Mouse (Mus musculus): ENCODE measurements around the gene Plxdc2. TPM values are rescaled to one million over a fixed set of nuclear protein-coding genes. Genes with fewer than 3 reads are reported as not detected.

The Plxdc2 gene
- polyA plus RNA-seq, 1 experiment from 2014 or later, result 20.3 TPM

- H3K27ac ChIP-seq (replicated peaks), result no peak overlapping the region
- no peaks in the 10 kb centered on the region for H3K4me1 ChIP-seq
- no peaks in the 10 kb centered on the region for H3K27me3 ChIP-seq (replicated peaks)
- H3K9me3 ChIP-seq, result no peaks in the 10 kb centered on the region
- no peak overlapping the region for H3K4me2 ChIP-seq
- WGBS, result 46% methylated on average over 1 of the region's 1 CpGs
- no peak overlapping the region for H3K9ac ChIP-seq
- no peaks in the 10 kb centered on the region for H3K36me3 ChIP-seq
- ATAC-seq (ENCODE audit: extremely low read depth, insufficient number of reproducible peaks, low FRiP score, low TSS enrichment), result no peak
- H3K4me3 ChIP-seq, result no peak overlapping the region
Observed at GRCm38 (mm10) chr2:16502843-16503242, 146.7 kb downstream of the Plxdc2 start.

- no peak overlapping the region for H3K4me3 ChIP-seq
- no peaks in the 10 kb centered on the region for H3K36me3 ChIP-seq
- H3K4me1 ChIP-seq, result no peaks in the 10 kb centered on the region
- 73% methylated on average over 3 of the region's 3 CpGs for WGBS
- no peak overlapping the region for H3K9ac ChIP-seq
- no peak overlapping the region for H3K4me2 ChIP-seq
- H3K27ac ChIP-seq (replicated peaks), result no peak overlapping the region
- no peaks in the 10 kb centered on the region for H3K27me3 ChIP-seq (replicated peaks)
- no peak for ATAC-seq (ENCODE audit: extremely low read depth, insufficient number of reproducible peaks, low FRiP score, low TSS enrichment)
- no peaks in the 10 kb centered on the region for H3K9me3 ChIP-seq
Observed at GRCm38 (mm10) chr2:16507540-16508230, 151.6 kb downstream of the Plxdc2 start.

GRCm38 (mm10) chr2:16518148-16518547 is 162.0 kb downstream of the Plxdc2 start:
- H3K9me3 ChIP-seq, result no peaks in the 10 kb centered on the region
- no peak overlapping the region for H3K4me3 ChIP-seq
- no peak overlapping the region for H3K4me2 ChIP-seq
- H3K27me3 ChIP-seq (replicated peaks), result no peaks in the 10 kb centered on the region
- H3K9ac ChIP-seq, result no peak overlapping the region
- ATAC-seq (ENCODE audit: extremely low read depth, insufficient number of reproducible peaks, low FRiP score, low TSS enrichment), result no peak
- 62% methylated on average over 2 of the region's 2 CpGs for WGBS
- no peak overlapping the region for H3K27ac ChIP-seq (replicated peaks)
- H3K36me3 ChIP-seq, result no peaks in the 10 kb centered on the region
- peaks cover 9% of the 10 kb centered on the region for H3K4me1 ChIP-seq

GRCm38 (mm10) chr2:16523427-16523826 is 167.3 kb downstream of the Plxdc2 start:
- H3K9ac ChIP-seq, result no peak overlapping the region
- H3K9me3 ChIP-seq, result no peaks in the 10 kb centered on the region
- no peaks in the 10 kb centered on the region for H3K4me1 ChIP-seq
- H3K27ac ChIP-seq (replicated peaks), result no peak overlapping the region
- H3K4me2 ChIP-seq, result no peak overlapping the region
- WGBS, result 63% methylated on average over 1 of the region's 1 CpGs
- no peaks in the 10 kb centered on the region for H3K36me3 ChIP-seq
- no peaks in the 10 kb centered on the region for H3K27me3 ChIP-seq (replicated peaks)
- ATAC-seq (ENCODE audit: extremely low read depth, insufficient number of reproducible peaks, low FRiP score, low TSS enrichment), result no peak
- no peak overlapping the region for H3K4me3 ChIP-seq

- H3K27ac ChIP-seq (replicated peaks), result no peak overlapping the region
- H3K36me3 ChIP-seq, result no peaks in the 10 kb centered on the region
- H3K27me3 ChIP-seq (replicated peaks), result no peaks in the 10 kb centered on the region
- no peaks in the 10 kb centered on the region for H3K9me3 ChIP-seq
- H3K4me2 ChIP-seq, result no peak overlapping the region
- no peak overlapping the region for H3K9ac ChIP-seq
- no peak overlapping the region for H3K4me3 ChIP-seq
- ATAC-seq (ENCODE audit: extremely low read depth, insufficient number of reproducible peaks, low FRiP score, low TSS enrichment), result no peak
- WGBS, result 61% methylated on average over 1 of the region's 1 CpGs
- no peaks in the 10 kb centered on the region for H3K4me1 ChIP-seq
Observed at GRCm38 (mm10) chr2:16532244-16532643, 176.1 kb downstream of the Plxdc2 start.

- Histone ChIP-seq H3K27me3 (replicated peaks) (no peaks in the 10 kb centered on the region), H3K4me3 (no peak overlapping the region), H3K9ac (no peak overlapping the region), H3K27ac (replicated peaks) (no peak overlapping the region), H3K4me2 (no peak overlapping the region), H3K9me3 (no peaks in the 10 kb centered on the region), H3K36me3 (no peaks in the 10 kb centered on the region), H3K4me1 (no peaks in the 10 kb centered on the region)
- 61% methylated on average over 2 of the region's 2 CpGs for WGBS
- ATAC-seq (ENCODE audit: extremely low read depth, insufficient number of reproducible peaks, low FRiP score, low TSS enrichment), result no peak
Observed at GRCm38 (mm10) chr2:16534566-16534965, 178.5 kb downstream of the Plxdc2 start.

- H3K4me3 ChIP-seq, result no peak overlapping the region
- H3K4me1 ChIP-seq, result peaks cover 6% of the 10 kb centered on the region
- 34% methylated on average over 3 of the region's 3 CpGs for WGBS
- H3K4me2 ChIP-seq, result no peak overlapping the region
- ATAC-seq (ENCODE audit: extremely low read depth, insufficient number of reproducible peaks, low FRiP score, low TSS enrichment), result no peak
- H3K27me3 ChIP-seq (replicated peaks), result no peaks in the 10 kb centered on the region
- no peak overlapping the region for H3K9ac ChIP-seq
- no peaks in the 10 kb centered on the region for H3K9me3 ChIP-seq
- H3K36me3 ChIP-seq, result no peaks in the 10 kb centered on the region
- no peak overlapping the region for H3K27ac ChIP-seq (replicated peaks)
Observed at GRCm38 (mm10) chr2:16541226-16541625, 185.1 kb downstream of the Plxdc2 start.

- 82% methylated on average over 3 of the region's 3 CpGs for WGBS
- Histone ChIP-seq H3K4me1 (peaks cover 6% of the 10 kb centered on the region), H3K27ac (replicated peaks) (no peak overlapping the region), H3K9me3 (no peaks in the 10 kb centered on the region), H3K4me2 (no peak overlapping the region), H3K4me3 (no peak overlapping the region), H3K9ac (no peak overlapping the region), H3K27me3 (replicated peaks) (no peaks in the 10 kb centered on the region), H3K36me3 (no peaks in the 10 kb centered on the region)
- no peak for ATAC-seq (ENCODE audit: extremely low read depth, insufficient number of reproducible peaks, low FRiP score, low TSS enrichment)
Observed at GRCm38 (mm10) chr2:16545207-16545606, 189.1 kb downstream of the Plxdc2 start.

- Histone ChIP-seq H3K9ac (no peak overlapping the region), H3K4me1 (no peaks in the 10 kb centered on the region), H3K4me3 (no peak overlapping the region), H3K36me3 (no peaks in the 10 kb centered on the region), H3K27me3 (replicated peaks) (no peaks in the 10 kb centered on the region), H3K27ac (replicated peaks) (no peak overlapping the region), H3K9me3 (no peaks in the 10 kb centered on the region), H3K4me2 (no peak overlapping the region)
- no peak for ATAC-seq (ENCODE audit: extremely low read depth, insufficient number of reproducible peaks, low FRiP score, low TSS enrichment)
- WGBS, result 54% methylated on average over 4 of the region's 4 CpGs
Observed at GRCm38 (mm10) chr2:16559287-16559686, 203.2 kb downstream of the Plxdc2 start.

GRCm38 (mm10) chr2:16568263-16568662 is 212.2 kb downstream of the Plxdc2 start:
- Histone ChIP-seq H3K9me3 (no peaks in the 10 kb centered on the region), H3K4me3 (no peak overlapping the region), H3K9ac (no peak overlapping the region), H3K27me3 (replicated peaks) (no peaks in the 10 kb centered on the region), H3K27ac (replicated peaks) (no peak overlapping the region), H3K36me3 (no peaks in the 10 kb centered on the region), H3K4me2 (no peak overlapping the region), H3K4me1 (no peaks in the 10 kb centered on the region)
- 86% methylated on average over 2 of the region's 2 CpGs for WGBS
- no peak for ATAC-seq (ENCODE audit: extremely low read depth, insufficient number of reproducible peaks, low FRiP score, low TSS enrichment)

- Histone ChIP-seq H3K27me3 (replicated peaks) (no peaks in the 10 kb centered on the region), H3K4me1 (no peaks in the 10 kb centered on the region), H3K4me2 (no peak overlapping the region), H3K9ac (no peak overlapping the region), H3K36me3 (no peaks in the 10 kb centered on the region), H3K4me3 (no peak overlapping the region), H3K27ac (replicated peaks) (no peak overlapping the region), H3K9me3 (no peaks in the 10 kb centered on the region)
- WGBS, result 69% methylated on average over 13 of the region's 13 CpGs
- ATAC-seq (ENCODE audit: extremely low read depth, insufficient number of reproducible peaks, low FRiP score, low TSS enrichment), result no peak
Observed at GRCm38 (mm10) chr2:16571169-16571751, 215.2 kb downstream of the Plxdc2 start.

GRCm38 (mm10) chr2:16576566-16576965 is 220.5 kb downstream of the Plxdc2 start:
- H3K4me2 ChIP-seq, result no peak overlapping the region
- no peaks in the 10 kb centered on the region for H3K27me3 ChIP-seq (replicated peaks)
- H3K27ac ChIP-seq (replicated peaks), result no peak overlapping the region
- no peaks in the 10 kb centered on the region for H3K4me1 ChIP-seq
- H3K9ac ChIP-seq, result no peak overlapping the region
- H3K4me3 ChIP-seq, result no peak overlapping the region
- no peaks in the 10 kb centered on the region for H3K36me3 ChIP-seq
- no peak for ATAC-seq (ENCODE audit: extremely low read depth, insufficient number of reproducible peaks, low FRiP score, low TSS enrichment)
- no peaks in the 10 kb centered on the region for H3K9me3 ChIP-seq

All from heart, embryonic 13.5 days (tissue).